Mouse (Mus musculus) lung, embryonic 16.5 days (tissue): ENCODE measurements around the gene Osbpl10. TPM values are rescaled to one million over a fixed set of nuclear protein-coding genes. Genes with fewer than 3 reads are reported as not detected.

Source experiments
- ATAC-seq: fragments of 200-750 bp; cut with Nextera tagmentation; 2 replicates; pipeline ENCODE4 v1.8.0; 2017; ENCODE audit warnings: low read depth, mild to moderate bottlenecking, moderate library complexity
- H3K27ac ChIP-seq: fragments of 300-500 bp; sonication (generic); 2 replicates; pipeline ENCODE4 v1.5.1; 2014; ENCODE audit warnings: mild to moderate bottlenecking, control low read depth, low read length
- H3K27me3 ChIP-seq: fragments of 300-500 bp; sonication (generic); 2 replicates; pipeline ENCODE4 v1.6.1; 2014; ENCODE audit warnings: low read depth, low read length, mixed read lengths; ENCODE audit not compliant: control insufficient read depth, insufficient read depth
- H3K36me3 ChIP-seq: fragments of 300-500 bp; sonication (generic); 2 replicates; pipeline ENCODE4 v1.6.1; 2014; ENCODE audit warnings: low read length; ENCODE audit not compliant: control insufficient read depth, insufficient read depth
- H3K4me1 ChIP-seq: fragments of 300-500 bp; sonication (generic); replicated peaks from 2 replicates; pipeline ENCODE4 v1.6.1; 2014; ENCODE audit warnings: low read length, mixed read lengths; ENCODE audit not compliant: control insufficient read depth, insufficient read depth
- H3K4me2 ChIP-seq: fragments of 300-500 bp; sonication (generic); 2 replicates; pipeline ENCODE4 v1.6.1; 2014; ENCODE audit warnings: low read depth, low read length, control low read depth
- H3K4me3 ChIP-seq: fragments of 300-500 bp; sonication (generic); 2 replicates; pipeline ENCODE4 v1.5.1; 2014; ENCODE audit warnings: mild to moderate bottlenecking, low read length, control low read depth
- H3K9ac ChIP-seq: fragments of 300-500 bp; sonication (generic); 2 replicates; pipeline ENCODE4 v1.6.1; 2014; ENCODE audit warnings: low read length, control low read depth
- H3K9me3 ChIP-seq: fragments of 300-500 bp; sonication (generic); 2 replicates; pipeline ENCODE4 v1.6.1; 2016; ENCODE audit warnings: low read length; ENCODE audit not compliant: control insufficient read depth
- WGBS: fragments of 180-500 bp; shearing (Covaris S2); extraction: QIAGEN DNeasy Blood & Tissue Kit; methylation state at CpG from one replicate; pipeline ENCODE4 v1.1.7; 2014; 5-methylcytosine and 5-hydroxymethylcytosine counted together
- polyA plus RNA-seq: library from polyadenylated mRNA; unstranded; fragments of >200 nt; fragmentation: Nextera tagmentation; extraction: Ambion mirVana; gene quantifications from 2 replicates; pipeline ENCODE4 v1.2.1, GENCODE M21; 2015

Gene Osbpl10
- polyA plus RNA-seq, 1 experiment from 2014 or later = 2.2 TPM

DNA sequence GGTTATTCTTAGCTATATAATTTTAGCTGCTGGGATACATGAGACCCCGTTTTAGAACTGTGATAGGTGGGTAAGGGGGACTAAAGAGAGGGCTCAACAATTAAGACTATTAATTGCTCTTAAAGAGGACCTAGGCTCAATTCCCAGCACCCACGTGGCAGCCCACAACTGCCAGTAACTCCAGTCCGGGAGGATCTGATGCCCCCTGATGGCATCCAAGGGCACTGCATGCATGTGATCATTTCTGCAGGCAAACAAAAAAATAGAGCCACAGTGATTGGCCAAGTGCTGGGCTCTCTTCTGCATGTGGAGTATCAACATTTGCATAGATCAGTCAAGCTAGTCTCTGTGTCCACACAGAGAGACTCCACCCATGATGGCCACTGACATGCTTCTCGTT is 96.8 kb downstream of the Osbpl10 start:
- Histone ChIP-seq H3K36me3 (no peaks in the 10 kb centered on the region), H3K4me1 (no peaks in the 10 kb centered on the region), H3K4me3 (no peak overlapping the region), H3K27ac (no peak overlapping the region), H3K4me2 (no peak overlapping the region), H3K9ac (no peak overlapping the region), H3K9me3 (no peaks in the 10 kb centered on the region), H3K27me3 (no peaks in the 10 kb centered on the region)
- 81% methylated on average over 4 of the region's 4 CpGs for WGBS
- ATAC-seq = no peak

- Histone ChIP-seq H3K9ac (0 out of 2 replicates have a peak overlapping the region, but pooled peaks have one; percentile 24), H3K27ac (0 out of 2 replicates have a peak overlapping the region, but pooled peaks have one; percentile 13), H3K4me3 (no peak overlapping the region), H3K27me3 (no peaks in the 10 kb centered on the region), H3K9me3 (peaks cover 6% of the 10 kb centered on the region; the same call in 1 of the 2 replicates), H3K4me2 (peak overlapping the region; percentile 39), H3K4me1 (peaks cover 7% of the 10 kb centered on the region; the same call in 1 of the 2 replicates), H3K36me3 (no peaks in the 10 kb centered on the region)
- peak; percentile 97 for ATAC-seq
- 20% methylated on average over 17 of the region's 17 CpGs for WGBS
These were observed 110.1 kb downstream of the Osbpl10 start for GRCm38 (mm10) chr9:115088295-115088993.

DNA sequence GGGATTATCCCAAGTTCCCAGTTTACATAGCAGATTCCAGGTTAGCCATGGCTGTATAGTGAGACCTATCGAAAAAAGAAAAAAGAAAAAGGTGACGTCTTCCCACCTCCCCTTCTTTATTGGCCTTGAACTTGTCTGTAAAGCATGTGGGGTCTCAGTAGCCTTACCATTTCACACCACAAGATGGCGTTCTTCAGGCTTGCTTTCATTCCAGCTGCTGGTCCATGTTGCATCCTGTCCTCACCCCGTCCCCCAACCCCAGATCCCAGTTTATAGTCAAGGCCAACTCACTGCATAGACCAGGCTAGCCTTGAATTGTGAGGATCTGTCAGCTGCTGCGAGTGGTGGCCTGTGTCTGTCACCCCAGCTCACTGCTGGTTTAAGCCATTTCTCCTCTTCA is 111.3 kb downstream of the Osbpl10 start:
- no peaks in the 10 kb centered on the region for H3K27me3 ChIP-seq
- ATAC-seq = no peak
- peaks cover 7% of the 10 kb centered on the region; the same call in 1 of the 2 replicates for H3K4me1 ChIP-seq

DNA sequence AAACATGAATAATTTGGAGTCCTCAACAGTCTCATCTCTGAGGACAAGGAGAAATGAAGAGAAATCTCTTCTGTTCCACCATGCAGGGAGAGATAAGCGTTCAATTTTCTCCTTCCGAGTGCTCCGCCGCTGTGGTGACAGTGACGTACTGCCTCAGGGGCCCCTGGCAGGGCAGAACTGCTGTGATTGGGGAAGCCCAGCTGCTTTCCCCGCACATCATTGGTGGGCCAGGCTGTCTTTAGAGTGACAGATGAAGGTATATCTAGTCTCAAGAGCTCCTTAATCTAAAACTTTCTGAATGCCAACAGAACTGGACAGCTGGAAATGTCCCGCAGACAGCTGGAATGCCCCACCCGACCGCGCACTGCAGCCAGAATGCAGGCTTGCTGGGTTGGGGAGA is 118.1 kb downstream of the Osbpl10 start:
- 0 out of 2 replicates have a peak, but pooled peaks cover 3% of the 10 kb centered on the region for H3K4me1 ChIP-seq
- no peak overlapping the region for H3K27ac ChIP-seq
- peak overlapping the region; percentile 48 for H3K4me2 ChIP-seq
- H3K4me3 ChIP-seq = no peak overlapping the region
- no peaks in the 10 kb centered on the region for H3K27me3 ChIP-seq
- H3K36me3 ChIP-seq = no peaks in the 10 kb centered on the region
- 30% methylated on average over 10 of the region's 10 CpGs for WGBS
- no peak overlapping the region for H3K9ac ChIP-seq
- peak; percentile 71; the same call in 1 of the 2 replicates for ATAC-seq
- H3K9me3 ChIP-seq = peaks cover 3% of the 10 kb centered on the region; the same call in 1 of the 2 replicates

More for the DNA sequence above, 111.3 kb downstream of the Osbpl10 start:
- no peaks in the 10 kb centered on the region for H3K36me3 ChIP-seq
- 77% methylated on average over 5 of the region's 5 CpGs for WGBS
- no peak overlapping the region for H3K27ac ChIP-seq
- H3K4me2 ChIP-seq = no peak overlapping the region
- no peak overlapping the region for H3K4me3 ChIP-seq
- no peak overlapping the region for H3K9ac ChIP-seq
- peaks cover 6% of the 10 kb centered on the region; the same call in 1 of the 2 replicates for H3K9me3 ChIP-seq

GRCm38 (mm10) chr9:115097340-115097739 is 119.0 kb downstream of the Osbpl10 start:
- H3K9ac ChIP-seq = no peak overlapping the region
- no peak for ATAC-seq

GRCm38 (mm10) chr9:115100181-115100915 is 122.0 kb downstream of the Osbpl10 start:
- H3K27me3 ChIP-seq = no peaks in the 10 kb centered on the region
- H3K4me3 ChIP-seq = no peak overlapping the region
- no peaks in the 10 kb centered on the region for H3K9me3 ChIP-seq
- H3K36me3 ChIP-seq = no peaks in the 10 kb centered on the region
- no peak overlapping the region for H3K4me2 ChIP-seq
- H3K9ac ChIP-seq = no peak overlapping the region
- 0 out of 2 replicates have a peak, but pooled peaks cover 3% of the 10 kb centered on the region for H3K4me1 ChIP-seq
- no peak overlapping the region for H3K27ac ChIP-seq
- ATAC-seq = no peak
- WGBS = 81% methylated on average over 15 of the region's 15 CpGs

More at GRCm38 (mm10) chr9:115097340-115097739, 119.0 kb downstream of the Osbpl10 start:
- Histone ChIP-seq H3K9me3 (peaks cover 3% of the 10 kb centered on the region; the same call in 1 of the 2 replicates), H3K36me3 (no peaks in the 10 kb centered on the region), H3K4me1 (0 out of 2 replicates have a peak, but pooled peaks cover 3% of the 10 kb centered on the region), H3K4me3 (no peak overlapping the region), H3K27me3 (no peaks in the 10 kb centered on the region), H3K27ac (no peak overlapping the region), H3K4me2 (no peak overlapping the region)
- 76% methylated on average over 4 of the region's 4 CpGs for WGBS

DNA sequence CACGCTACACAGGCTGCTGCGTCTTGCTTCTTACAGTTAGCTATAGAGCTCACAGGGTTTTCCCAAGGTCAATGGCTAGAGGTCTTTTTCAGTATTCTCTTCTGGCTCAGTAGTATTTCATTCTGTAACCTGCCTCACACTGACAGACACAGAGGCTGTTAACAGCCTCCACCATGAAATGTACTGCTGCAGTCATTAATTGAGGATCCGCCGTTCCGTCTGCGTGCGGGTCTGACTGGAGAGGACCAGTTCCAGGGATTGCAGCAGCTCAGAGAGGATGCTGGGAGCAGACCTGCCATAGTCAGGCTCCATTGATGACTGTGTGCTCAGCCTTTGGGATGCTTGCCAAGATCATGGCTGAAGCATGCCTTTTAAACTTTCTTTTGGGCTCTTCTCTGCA is 129.1 kb downstream of the Osbpl10 start:
- 67% methylated on average over 7 of the region's 7 CpGs for WGBS
- Histone ChIP-seq H3K9ac (no peak overlapping the region), H3K36me3 (peaks cover 3% of the 10 kb centered on the region; the same call in 1 of the 2 replicates), H3K27ac (no peak overlapping the region), H3K4me3 (no peak overlapping the region), H3K4me2 (no peak overlapping the region; the same call in 1 of the 2 replicates), H3K27me3 (no peaks in the 10 kb centered on the region), H3K9me3 (peaks cover 2% of the 10 kb centered on the region; the same call in 1 of the 2 replicates), H3K4me1 (no peaks in the 10 kb centered on the region)
- ATAC-seq = no peak

DNA sequence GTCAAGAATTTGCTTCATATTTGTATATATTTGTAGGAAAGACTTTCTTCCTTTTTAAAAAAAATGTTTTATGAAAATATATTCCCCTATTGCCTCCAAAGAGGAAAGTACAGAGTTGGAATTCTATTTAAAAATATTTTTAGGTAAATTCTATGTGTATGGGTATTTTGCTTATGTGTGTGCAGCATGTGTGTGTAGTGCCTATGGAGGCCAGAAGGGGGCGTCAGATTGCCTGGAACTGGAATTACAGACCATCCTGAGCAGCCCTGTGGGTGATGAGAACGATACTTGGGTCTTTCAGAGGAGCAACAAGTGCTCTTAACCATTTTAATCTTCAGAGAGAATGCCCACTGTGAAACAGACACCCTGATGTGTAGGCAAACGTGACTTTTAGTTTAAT is 132.3 kb downstream of the Osbpl10 start:
- Histone ChIP-seq H3K36me3 (peaks cover 3% of the 10 kb centered on the region; the same call in 1 of the 2 replicates), H3K4me2 (no peak overlapping the region), H3K4me3 (no peak overlapping the region), H3K4me1 (peaks cover 5% of the 10 kb centered on the region), H3K9me3 (peaks cover 2% of the 10 kb centered on the region; the same call in 1 of the 2 replicates), H3K9ac (no peak overlapping the region), H3K27me3 (no peaks in the 10 kb centered on the region), H3K27ac (no peak overlapping the region)
- ATAC-seq = no peak
- 51% methylated on average over 3 of the region's 3 CpGs for WGBS

- Histone ChIP-seq H3K4me1 (peaks cover 22% of the 10 kb centered on the region), H3K27ac (no peak overlapping the region), H3K36me3 (no peaks in the 10 kb centered on the region), H3K4me3 (no peak overlapping the region), H3K9ac (no peak overlapping the region), H3K9me3 (no peaks in the 10 kb centered on the region), H3K4me2 (no peak overlapping the region), H3K27me3 (no peaks in the 10 kb centered on the region)
- 48% methylated on average over 10 of the region's 10 CpGs for WGBS
- ATAC-seq = no peak
These were observed 138.9 kb downstream of the Osbpl10 start for GRCm38 (mm10) chr9:115117314-115117713.
